Mouse (Mus musculus) heart, embryonic 15.5 days (tissue): ENCODE results near the gene Cyth1. TPM values are rescaled to one million over a fixed set of nuclear protein-coding genes. Genes with fewer than 3 reads are reported as not detected.

ENCODE experiments used
- ATAC-seq: fragments of 200-750 bp; cut with Nextera tagmentation; replicated peaks from 2 replicates; pipeline ENCODE4 v1.8.0; 2017; ENCODE audit warnings: low read depth, moderate TSS enrichment; ENCODE audit not compliant: insufficient number of reproducible peaks, insufficient read depth, low FRiP score
- H3K27ac ChIP-seq: fragments of 300-500 bp; sonication (generic); 2 replicates; pipeline ENCODE4 v1.5.1; 2015; ENCODE audit warnings: mild to moderate bottlenecking, inconsistent platforms
- H3K27me3 ChIP-seq: fragments of 300-500 bp; sonication (generic); 2 replicates; pipeline ENCODE4 v1.6.1; 2015; ENCODE audit warnings: inconsistent platforms
- H3K36me3 ChIP-seq: fragments of 300-500 bp; sonication (generic); 2 replicates; pipeline ENCODE4 v1.6.1; 2015; ENCODE audit warnings: mild to moderate bottlenecking, inconsistent platforms
- H3K4me1 ChIP-seq: fragments of 300-500 bp; sonication (generic); replicated peaks from 2 replicates; pipeline ENCODE4 v1.6.1; 2015; ENCODE audit warnings: inconsistent platforms
- H3K4me2 ChIP-seq: fragments of 300-500 bp; sonication (generic); 2 replicates; pipeline ENCODE4 v1.6.1; 2015; ENCODE audit warnings: inconsistent platforms, mild to moderate bottlenecking, moderate library complexity
- H3K4me3 ChIP-seq: fragments of 300-500 bp; sonication (generic); 2 replicates; pipeline ENCODE4 v1.5.1; 2015; ENCODE audit warnings: mild to moderate bottlenecking, inconsistent platforms
- H3K9ac ChIP-seq: fragments of 300-500 bp; sonication (generic); 2 replicates; pipeline ENCODE4 v1.6.1; 2015; ENCODE audit warnings: mild to moderate bottlenecking, inconsistent platforms
- H3K9me3 ChIP-seq: fragments of 300-500 bp; sonication (generic); replicated peaks from 2 replicates; pipeline ENCODE4 v1.6.1; 2016; ENCODE audit warnings: inconsistent platforms
- WGBS: fragments of 180-500 bp; shearing (Covaris S2); methylation state at CpG from one replicate; pipeline ENCODE4 v1.1.7; 2015; ENCODE audit warnings: mixed read lengths; 5-methylcytosine and 5-hydroxymethylcytosine counted together
- polyA plus RNA-seq: library from polyadenylated mRNA; unstranded; fragments of >200 nt; fragmentation: Nextera tagmentation; extraction: Ambion mirVana; gene quantifications from 2 replicates; pipeline ENCODE4 v1.2.1, GENCODE M21; 2015

The Cyth1 gene
- polyA plus RNA-seq, 1 experiment from 2014 or later: 18.0 TPM

DNA sequence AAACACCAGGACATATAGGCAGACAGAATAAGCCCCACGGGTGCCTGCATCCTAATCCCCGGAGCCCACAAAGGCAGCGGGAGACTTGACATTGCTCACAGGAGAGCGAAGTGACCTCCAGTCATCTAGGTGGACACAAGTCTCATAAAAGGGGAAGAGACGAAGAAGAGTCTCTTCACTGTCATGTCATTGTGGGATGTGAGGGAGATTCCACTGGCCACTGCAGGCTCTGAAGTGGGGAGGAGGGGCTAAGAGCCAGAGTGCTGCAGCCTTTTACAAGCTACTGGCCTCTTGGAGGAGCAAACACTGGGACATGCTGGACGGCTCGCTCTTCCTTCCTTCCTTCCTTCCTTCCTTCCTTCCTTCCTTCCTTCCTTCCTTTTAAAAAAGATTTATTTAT, 13.5 kb downstream of the Cyth1 start:
- Histone ChIP-seq H3K9me3 (no peaks in the 10 kb centered on the region), H3K27me3 (no peaks in the 10 kb centered on the region), H3K36me3 (no peaks in the 10 kb centered on the region), H3K27ac (peak overlapping the region; percentile 52), H3K4me1 (peaks cover 50% of the 10 kb centered on the region), H3K9ac (no peak overlapping the region), H3K4me2 (no peak overlapping the region), H3K4me3 (no peak overlapping the region)
- WGBS: 65% methylated on average over 7 of the region's 7 CpGs
- ATAC-seq: no peak

DNA sequence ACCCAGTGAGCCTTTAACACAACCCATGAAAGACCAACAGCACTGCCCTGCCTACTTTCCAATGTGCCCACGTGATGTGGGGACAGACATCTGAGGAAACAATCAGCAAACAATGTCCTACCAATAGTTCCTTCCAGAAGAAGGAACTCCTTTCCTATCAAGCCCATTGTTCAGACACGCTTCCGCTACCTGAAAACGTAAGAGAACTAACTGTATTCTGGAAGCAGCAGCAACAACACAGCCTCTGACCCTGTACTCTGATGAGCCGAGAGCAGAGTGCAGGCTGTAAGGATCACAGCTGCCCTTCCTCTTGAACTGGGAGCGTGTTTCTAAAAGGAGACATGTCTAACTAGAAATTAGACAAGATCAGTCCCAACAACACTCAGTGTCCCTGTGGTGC, 13.9 kb downstream of the Cyth1 start:
- H3K27ac ChIP-seq: peak overlapping the region; percentile 52
- no peak overlapping the region for H3K9ac ChIP-seq
- 0 out of 2 replicates have a peak, but pooled peaks have one; percentile 28 for ATAC-seq
- 65% methylated on average over 6 of the region's 6 CpGs for WGBS
- H3K4me1 ChIP-seq: peaks cover 45% of the 10 kb centered on the region
- H3K9me3 ChIP-seq: no peaks in the 10 kb centered on the region
- no peak overlapping the region for H3K4me2 ChIP-seq
- H3K27me3 ChIP-seq: no peaks in the 10 kb centered on the region
- no peak overlapping the region for H3K4me3 ChIP-seq
- H3K36me3 ChIP-seq: no peaks in the 10 kb centered on the region

DNA sequence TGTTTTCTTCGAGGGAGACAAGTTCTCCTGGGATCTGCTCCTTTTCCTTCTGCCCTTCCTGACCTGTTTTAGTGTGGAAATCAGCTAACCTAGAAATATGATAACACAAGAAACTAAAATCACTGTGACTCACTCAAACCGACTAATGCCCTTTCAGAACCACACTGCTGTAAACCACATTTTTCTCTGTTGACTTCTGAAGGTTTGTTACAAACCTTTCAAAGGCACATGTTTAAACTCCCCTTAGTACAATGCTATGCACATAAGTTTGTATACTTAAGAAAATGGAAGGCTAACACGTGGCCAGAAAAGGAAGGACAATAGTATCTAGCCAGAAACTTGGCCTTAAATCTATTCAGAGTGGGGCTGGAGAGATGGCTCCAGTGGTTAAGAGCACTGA, 14.5 kb downstream of the Cyth1 start:
- Histone ChIP-seq H3K4me3 (no peak overlapping the region), H3K9ac (no peak overlapping the region), H3K9me3 (no peaks in the 10 kb centered on the region), H3K4me1 (peaks cover 40% of the 10 kb centered on the region), H3K36me3 (no peaks in the 10 kb centered on the region), H3K4me2 (no peak overlapping the region), H3K27me3 (no peaks in the 10 kb centered on the region), H3K27ac (no peak overlapping the region)
- WGBS: 61% methylated on average over 3 of the region's 3 CpGs
- no peak for ATAC-seq

DNA sequence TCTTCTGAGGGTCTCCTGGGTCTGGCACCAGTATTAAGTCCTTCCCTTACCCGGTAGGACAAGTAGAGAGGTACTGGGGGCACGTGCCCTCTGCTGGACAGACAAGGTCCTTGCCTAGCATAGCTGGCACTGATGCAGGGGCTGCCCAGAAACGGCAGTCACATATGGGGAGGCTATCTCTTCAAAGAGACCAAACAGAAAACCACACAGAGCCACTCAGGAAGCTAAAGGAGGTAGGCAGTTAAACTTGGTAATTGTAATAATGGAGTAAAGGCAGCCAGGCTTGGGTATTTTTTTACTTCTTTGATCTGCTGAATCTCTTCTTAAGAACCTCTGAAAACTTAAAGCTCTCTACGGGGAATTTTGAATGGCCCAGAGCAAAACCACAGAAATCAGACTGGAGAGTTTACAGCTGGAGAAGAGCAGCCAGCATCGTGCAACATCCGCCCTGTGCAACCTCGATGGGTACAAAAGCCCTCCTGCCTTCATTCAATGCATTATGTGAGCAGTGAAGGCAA, 16.0 kb downstream of the Cyth1 start:
- Histone ChIP-seq H3K9ac (no peak overlapping the region), H3K27me3 (no peaks in the 10 kb centered on the region), H3K4me2 (no peak overlapping the region), H3K9me3 (no peaks in the 10 kb centered on the region), H3K4me3 (no peak overlapping the region), H3K4me1 (peaks cover 30% of the 10 kb centered on the region), H3K27ac (0 out of 2 replicates have a peak overlapping the region, but pooled peaks have one; percentile 16), H3K36me3 (no peaks in the 10 kb centered on the region)
- ATAC-seq: 0 out of 2 replicates have a peak, but pooled peaks have one; percentile 36
- WGBS: 48% methylated on average over 7 of the region's 7 CpGs

DNA sequence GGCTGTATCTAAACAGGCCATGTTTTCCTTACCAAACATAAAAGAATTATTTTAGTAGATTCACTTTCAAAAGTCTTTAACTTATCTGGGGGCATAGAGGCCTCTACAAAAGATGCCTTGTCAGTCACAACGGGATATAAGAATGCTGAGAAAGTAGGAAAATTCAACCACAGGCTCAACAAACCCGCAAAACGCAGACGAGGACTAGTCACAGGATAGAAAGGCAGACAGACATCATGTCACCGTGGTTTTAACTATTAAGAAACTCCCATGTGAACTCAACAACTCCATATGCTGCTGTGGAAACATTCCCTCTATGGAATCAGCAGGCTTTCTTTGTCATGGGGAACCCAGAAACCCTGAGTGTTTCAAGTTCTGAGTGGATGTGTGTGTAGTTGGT, 18.5 kb downstream of the Cyth1 start:
- Histone ChIP-seq H3K36me3 (no peaks in the 10 kb centered on the region), H3K4me3 (no peak overlapping the region), H3K9ac (no peak overlapping the region), H3K4me1 (peaks cover 21% of the 10 kb centered on the region), H3K9me3 (no peaks in the 10 kb centered on the region), H3K4me2 (no peak overlapping the region), H3K27ac (no peak overlapping the region), H3K27me3 (no peaks in the 10 kb centered on the region)
- ATAC-seq: no peak
- 77% methylated on average over 5 of the region's 5 CpGs for WGBS

DNA sequence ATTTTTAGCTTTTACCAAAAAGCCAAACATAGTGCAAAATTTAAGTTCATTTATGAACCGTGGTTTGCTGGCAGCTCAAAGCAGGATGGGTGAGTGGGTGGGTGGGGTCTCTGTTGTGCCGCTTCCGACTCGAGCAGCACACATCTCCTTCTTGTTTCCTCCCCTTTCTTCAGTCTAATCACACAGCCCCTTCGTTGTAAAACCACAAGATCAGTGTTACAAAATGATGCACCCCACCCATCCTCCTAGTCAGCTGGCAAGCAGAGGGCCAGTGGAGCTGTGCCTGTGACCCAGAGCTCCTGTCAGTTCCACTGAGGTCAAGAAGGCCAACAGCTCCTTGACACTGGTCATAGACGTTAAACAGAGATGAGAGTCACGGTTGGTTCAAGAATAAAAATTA, 20.7 kb downstream of the Cyth1 start:
- ATAC-seq: no peak

DNA sequence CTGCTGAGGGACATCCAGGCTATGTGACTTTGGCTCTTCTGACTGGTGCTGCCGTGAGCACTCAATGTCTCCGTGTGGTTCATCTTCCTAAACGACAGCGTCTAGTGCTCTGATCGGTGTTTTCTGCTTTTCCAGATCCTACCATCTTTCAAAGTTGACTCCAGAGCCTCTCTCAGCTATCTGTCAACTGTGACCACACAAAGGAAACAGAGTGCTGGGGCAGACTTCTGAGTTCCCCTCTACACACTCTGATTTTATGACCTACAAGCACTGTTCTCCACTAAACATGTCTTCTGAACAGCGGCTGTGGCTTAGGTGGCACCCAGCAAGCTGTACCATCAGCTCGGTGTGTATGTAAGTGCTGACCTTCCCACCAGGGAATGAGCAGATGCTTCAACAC, 21.5 kb downstream of the Cyth1 start:
- no peaks in the 10 kb centered on the region for H3K9me3 ChIP-seq
- no peaks in the 10 kb centered on the region for H3K36me3 ChIP-seq
- no peaks in the 10 kb centered on the region for H3K27me3 ChIP-seq
- no peak for ATAC-seq
- 87% methylated on average over 7 of the region's 7 CpGs for WGBS
- no peak overlapping the region for H3K9ac ChIP-seq
- no peak overlapping the region for H3K4me3 ChIP-seq
- H3K4me1 ChIP-seq: peaks cover 19% of the 10 kb centered on the region
- H3K4me2 ChIP-seq: no peak overlapping the region
- H3K27ac ChIP-seq: no peak overlapping the region

More for the DNA sequence above, 20.7 kb downstream of the Cyth1 start:
- WGBS: 56% methylated on average over 7 of the region's 7 CpGs
- Histone ChIP-seq H3K4me1 (peaks cover 22% of the 10 kb centered on the region), H3K27ac (no peak overlapping the region), H3K27me3 (no peaks in the 10 kb centered on the region), H3K4me2 (no peak overlapping the region), H3K36me3 (no peaks in the 10 kb centered on the region), H3K9ac (no peak overlapping the region), H3K4me3 (no peak overlapping the region), H3K9me3 (no peaks in the 10 kb centered on the region)

DNA sequence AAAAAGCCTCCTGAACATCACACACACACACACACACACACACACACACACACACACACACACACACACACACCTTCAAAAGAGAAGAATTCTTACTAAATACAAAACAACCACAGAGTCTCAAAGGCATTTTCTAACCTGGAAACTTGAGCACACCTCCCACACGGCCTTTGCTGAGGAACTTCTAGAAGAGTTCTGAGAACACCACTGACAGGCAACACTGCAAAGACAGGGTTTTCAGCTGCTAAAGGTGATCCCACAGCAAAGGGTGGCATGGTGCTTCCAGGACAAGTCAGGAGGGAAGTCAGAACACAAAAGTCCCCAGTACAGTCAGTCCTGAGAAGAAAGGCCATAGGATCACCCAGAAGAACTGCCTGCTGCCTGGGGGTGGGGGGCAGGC, 22.5 kb downstream of the Cyth1 start:
- Histone ChIP-seq H3K4me3 (no peak overlapping the region), H3K27me3 (no peaks in the 10 kb centered on the region), H3K4me1 (peaks cover 19% of the 10 kb centered on the region), H3K9me3 (no peaks in the 10 kb centered on the region), H3K27ac (no peak overlapping the region), H3K9ac (no peak overlapping the region), H3K36me3 (no peaks in the 10 kb centered on the region), H3K4me2 (no peak overlapping the region)
- WGBS: 58% methylated on average over 1 of the region's 1 CpGs
- ATAC-seq: no peak

DNA sequence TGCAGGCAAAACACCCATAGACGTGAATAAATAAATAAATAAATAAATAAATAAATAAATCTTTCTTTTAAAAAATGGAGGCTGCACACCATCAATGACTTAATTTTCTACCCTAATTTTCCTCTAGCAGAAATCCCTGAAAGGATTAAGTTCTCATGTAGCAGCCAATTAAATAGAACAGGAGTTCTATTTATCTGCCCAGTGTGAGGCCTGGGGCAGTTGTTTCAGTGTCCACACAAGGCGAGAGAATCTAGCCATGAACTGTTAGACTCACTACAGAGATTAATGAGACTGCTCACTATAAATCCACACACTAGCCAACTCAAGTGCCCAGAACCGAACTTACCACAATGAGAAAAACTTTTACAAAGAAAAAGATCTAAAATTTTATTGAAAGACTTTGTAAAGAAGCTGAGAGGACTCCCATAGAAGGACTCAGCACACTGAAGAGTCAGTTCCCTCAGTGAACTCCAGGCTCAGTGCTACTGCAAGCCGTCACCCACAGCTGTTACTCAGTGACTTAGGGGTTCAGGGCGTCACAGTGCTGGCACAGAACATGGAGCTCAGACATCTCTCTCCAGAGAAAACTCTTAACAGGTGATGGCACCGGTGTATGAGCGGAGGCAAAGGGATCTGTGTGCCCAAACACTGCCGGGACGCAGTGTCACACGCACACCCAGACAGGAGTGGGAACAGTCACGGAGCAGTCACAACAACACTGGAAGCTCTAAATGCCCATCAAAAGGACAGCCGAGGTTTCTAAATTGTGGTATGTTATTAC, 23.1 kb downstream of the Cyth1 start:
- Histone ChIP-seq H3K4me2 (no peak overlapping the region), H3K27ac (no peak overlapping the region), H3K4me1 (peaks cover 20% of the 10 kb centered on the region), H3K9me3 (no peaks in the 10 kb centered on the region), H3K9ac (no peak overlapping the region), H3K4me3 (no peak overlapping the region), H3K36me3 (no peaks in the 10 kb centered on the region), H3K27me3 (no peaks in the 10 kb centered on the region)
- no peak for ATAC-seq
- 80% methylated on average over 12 of the region's 12 CpGs for WGBS

DNA sequence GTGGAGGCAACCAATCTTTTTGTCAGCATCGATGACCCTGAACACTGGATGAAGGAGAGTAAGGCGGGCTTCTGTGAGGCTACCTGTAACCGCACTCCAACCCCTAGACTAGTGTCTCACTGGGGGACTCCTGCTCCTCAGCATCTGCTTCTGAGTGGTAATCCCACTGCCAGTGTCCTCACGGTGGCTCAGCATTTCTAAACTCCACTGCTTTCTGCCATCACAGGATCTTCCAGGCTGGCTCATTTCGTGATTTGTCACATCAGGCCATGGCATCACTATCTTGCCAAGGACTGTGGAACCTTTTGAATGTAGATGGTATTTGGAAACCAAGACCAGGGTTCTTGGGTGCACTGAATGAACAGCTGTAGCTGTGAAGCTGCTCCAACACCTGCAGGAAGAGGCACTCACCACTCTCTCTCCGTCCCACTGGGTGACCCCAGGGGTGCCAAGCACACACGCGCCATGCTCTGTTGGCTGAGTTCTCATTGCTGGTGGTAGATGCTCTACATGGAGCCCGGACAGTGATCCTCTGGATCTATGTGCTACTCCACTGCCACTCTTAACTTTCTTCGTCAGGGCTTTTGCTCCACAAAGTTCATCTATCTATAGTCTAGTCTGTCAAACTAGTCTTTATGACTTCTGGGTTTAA, 24.9 kb downstream of the Cyth1 start:
- H3K9me3 ChIP-seq: no peaks in the 10 kb centered on the region
- H3K27me3 ChIP-seq: no peaks in the 10 kb centered on the region
- H3K4me3 ChIP-seq: no peak overlapping the region
- 80% methylated on average over 10 of the region's 10 CpGs for WGBS
- H3K4me1 ChIP-seq: peaks cover 22% of the 10 kb centered on the region
- H3K9ac ChIP-seq: no peak overlapping the region
- H3K4me2 ChIP-seq: no peak overlapping the region
- ATAC-seq: no peak
- H3K27ac ChIP-seq: no peak overlapping the region
- no peaks in the 10 kb centered on the region for H3K36me3 ChIP-seq

DNA sequence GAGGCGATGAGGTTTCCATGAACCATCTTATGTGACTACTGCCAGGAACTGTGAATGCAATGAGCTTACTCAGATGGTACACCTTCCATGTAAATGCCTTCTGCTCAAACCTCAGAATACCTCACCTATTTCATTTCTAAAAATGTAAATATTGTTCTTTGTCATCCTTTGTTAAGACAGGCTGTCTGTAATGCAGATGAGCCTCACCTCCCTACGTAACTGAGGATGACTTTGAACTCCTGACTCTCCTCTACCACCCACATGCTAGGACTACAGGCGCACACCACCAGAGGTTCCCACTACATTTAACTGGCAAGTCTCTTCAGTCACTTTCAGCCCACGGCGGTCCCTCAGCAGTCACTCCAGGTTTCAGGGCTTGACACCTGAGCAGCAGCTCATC, 25.5 kb downstream of the Cyth1 start:
- Histone ChIP-seq H3K4me2 (no peak overlapping the region), H3K9ac (no peak overlapping the region), H3K27me3 (no peaks in the 10 kb centered on the region), H3K4me1 (peaks cover 22% of the 10 kb centered on the region), H3K36me3 (no peaks in the 10 kb centered on the region), H3K27ac (no peak overlapping the region), H3K9me3 (no peaks in the 10 kb centered on the region), H3K4me3 (no peak overlapping the region)
- ATAC-seq: no peak
- WGBS: 69% methylated on average over 5 of the region's 5 CpGs
